Mouse (Mus musculus) cerebellum, adult 2 months (tissue): ENCODE measurements around the gene Arl9. TPM values are rescaled to one million over a fixed set of nuclear protein-coding genes. Genes with fewer than 3 reads are reported as not detected.

Experiments used
- DNase-seq, 2 experiments: peaks; one replicate each; pipeline ENCODE4 v3.0.0; 2021
- H3K27ac ChIP-seq: fragments of 200-500 bp; 2 replicates; pipeline ENCODE4 v1.5.1; 2012; ENCODE audit warnings: low read length, control low read depth, inconsistent platforms; ENCODE audit not compliant: insufficient read depth
- H3K27me3 ChIP-seq: fragments of 200-500 bp; 2 replicates; pipeline ENCODE4 v1.6.1; 2012; ENCODE audit warnings: inconsistent platforms, mild to moderate bottlenecking, low read length, moderate library complexity; ENCODE audit not compliant: control insufficient read depth, insufficient read depth
- H3K4me1 ChIP-seq: fragments of 200-500 bp; 2 replicates; pipeline ENCODE4 v1.6.1; 2011; ENCODE audit warnings: low read length; ENCODE audit not compliant: control insufficient read depth, insufficient read depth
- H3K4me3 ChIP-seq: fragments of 200-500 bp; replicated peaks from 2 replicates; pipeline ENCODE3; 2011; ENCODE audit warnings: mild to moderate bottlenecking, low read depth, low read length, control low read depth; ENCODE audit not compliant: insufficient read depth
- CTCF ChIP-seq: fragments of 200-500 bp; IDR thresholded peaks from 2 replicates; pipeline ENCODE4 v1.5.1; 2011; ENCODE audit warnings: low read depth, mild to moderate bottlenecking, control low read depth, low read length, moderate library complexity, borderline replicate concordance; ENCODE audit not compliant: insufficient read depth
- POLR2A ChIP-seq: fragments of 200-500 bp; IDR thresholded peaks from 2 replicates; pipeline ENCODE4 v1.6.1; 2011; ENCODE audit warnings: low read length, control low read depth, borderline replicate concordance; ENCODE audit not compliant: insufficient read depth
- WGBS: fragments of 180-500 bp; shearing (Covaris S2); methylation state at CpG from one replicate; pipeline ENCODE4 v1.1.7; 2018; 5-methylcytosine and 5-hydroxymethylcytosine counted together
- polyA plus RNA-seq: library from polyadenylated mRNA; depleted of rRNA; stranded (reverse); fragments of >200 nt; gene quantifications from 2 replicates; pipeline ENCODE4 v1.2.3, GENCODE M21; 2012

The Arl9 gene
- polyA plus RNA-seq, 1 experiment, result 0.25 TPM

DNA sequence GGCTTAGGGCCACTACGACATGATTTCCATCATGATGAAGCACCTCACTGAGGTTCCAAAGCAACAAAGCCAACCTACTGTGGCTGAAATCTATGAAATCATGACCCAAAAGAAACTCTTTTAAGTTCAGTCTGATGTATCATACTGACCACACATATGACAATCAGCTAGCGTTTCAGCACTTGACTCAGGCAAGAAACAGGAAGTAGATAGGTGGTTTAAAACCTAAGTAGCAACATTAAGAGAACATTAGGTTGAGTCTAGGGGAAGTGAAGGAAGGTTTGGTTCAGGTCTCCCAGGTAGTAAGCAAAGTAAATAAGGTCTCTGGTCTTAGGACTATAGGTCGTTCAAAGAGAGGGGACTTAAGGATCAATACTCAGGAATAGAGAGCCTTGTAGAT, 30.4 kb upstream of the Arl9 start:
- WGBS, result 67% methylated on average over 3 of the region's 3 CpGs
- TF ChIP-seq POLR2A, result no peak
- TF ChIP-seq CTCF, result no peak
- Histone ChIP-seq H3K4me3 (peak overlapping the region; percentile 70), H3K27me3 (no peaks in the 10 kb centered on the region), H3K4me1 (no peaks in the 10 kb centered on the region; the same call in 1 of the 2 replicates), H3K27ac (no peak overlapping the region)
- DNase-seq, result no peak

DNA sequence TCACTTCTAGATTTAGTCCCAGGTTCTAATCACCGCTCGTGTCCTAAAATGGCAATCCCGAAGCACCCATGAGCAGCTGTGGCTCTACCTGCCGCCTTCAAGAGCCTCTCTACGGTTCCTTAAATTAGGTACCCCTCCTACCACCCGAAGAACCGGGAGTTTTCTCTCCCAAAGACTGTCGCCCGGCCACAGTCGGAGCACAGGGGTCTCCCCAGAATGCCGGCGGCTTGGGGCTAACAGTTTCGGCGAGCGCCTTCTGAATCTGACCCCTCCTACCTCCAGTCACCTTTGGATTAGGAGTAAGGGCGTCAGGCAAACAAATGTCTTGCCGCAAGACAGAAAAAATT, 29.7 kb upstream of the Arl9 start:
- WGBS, result 2% methylated on average over 17 of the region's 17 CpGs
- Histone ChIP-seq H3K4me1 (no peaks in the 10 kb centered on the region; the same call in 1 of the 2 replicates), H3K27ac (no peak overlapping the region), H3K4me3 (peak overlapping the region; percentile 70), H3K27me3 (no peaks in the 10 kb centered on the region)
- TF ChIP-seq CTCF, result no peak
- no peak for TF ChIP-seq POLR2A
- DNase-seq, result no peak

DNA sequence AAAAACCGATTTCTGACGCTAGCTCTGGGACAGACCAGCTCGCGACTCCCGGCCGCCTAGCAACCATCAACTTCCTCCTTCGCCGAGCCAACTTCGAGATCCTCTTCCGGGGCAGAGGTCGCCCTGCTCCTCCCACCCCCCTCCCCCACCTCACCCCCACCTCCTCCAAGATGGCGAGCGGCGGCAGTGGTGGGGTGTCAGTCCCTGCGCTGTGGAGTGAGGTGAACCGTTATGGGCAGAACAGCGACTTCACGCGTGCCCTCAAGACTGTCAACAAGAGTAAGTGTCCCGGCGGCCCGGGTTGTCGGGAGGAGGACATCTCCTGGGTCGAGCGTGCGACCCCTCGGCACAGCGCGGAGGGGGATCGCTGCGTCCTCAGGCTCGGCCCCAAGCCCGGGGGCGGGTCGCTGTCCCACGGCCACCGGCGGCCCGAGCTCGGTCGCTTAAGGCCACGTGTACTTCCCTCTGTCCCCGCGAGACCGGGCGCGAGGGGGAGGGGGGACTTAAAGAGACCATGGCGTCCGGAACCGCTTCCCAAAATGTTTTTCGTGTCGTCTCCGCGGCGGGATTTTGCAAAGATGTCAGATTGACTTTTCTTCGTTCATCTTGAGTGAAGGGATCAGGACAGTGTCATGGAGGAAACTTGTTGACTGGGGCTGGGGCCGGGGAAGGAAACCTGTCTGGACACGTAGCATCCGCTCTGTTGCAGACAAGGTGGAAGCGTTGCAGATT, 29.1 kb upstream of the Arl9 start, which contains the start of gene Srp72:
Srp72 (plus strand) TSS at position 130 of the 732 bp plus-strand sequence.
- peak; percentile 79 to 82 for DNase-seq

GRCm38 (mm10) chr5:76975736-76976135, 28.1 kb upstream of the Arl9 start:
- Histone ChIP-seq H3K4me1 (no peaks in the 10 kb centered on the region; the same call in 1 of the 2 replicates), H3K27me3 (no peaks in the 10 kb centered on the region), H3K4me3 (no peak overlapping the region), H3K27ac (no peak overlapping the region)
- TF ChIP-seq CTCF, result no peak
- no peak for TF ChIP-seq POLR2A
- WGBS, result 53% methylated on average over 8 of the region's 8 CpGs
- no peak for DNase-seq

More for the DNA sequence above, 29.1 kb upstream of the Arl9 start, which contains the start of gene Srp72:
- no peaks in the 10 kb centered on the region for H3K27me3 ChIP-seq
- peak; percentile 57; the same call in 1 of the 2 replicates for TF ChIP-seq POLR2A
- no peak for TF ChIP-seq CTCF
- under 1% methylated on average over 60 of the region's 60 CpGs for WGBS
- peak within 1 kb of the TSS; percentile 70 for H3K4me3 ChIP-seq
- H3K27ac ChIP-seq, result peak within 1 kb of the TSS; percentile 86
- no peaks in the 10 kb centered on the region; the same call in 1 of the 2 replicates for H3K4me1 ChIP-seq

DNA sequence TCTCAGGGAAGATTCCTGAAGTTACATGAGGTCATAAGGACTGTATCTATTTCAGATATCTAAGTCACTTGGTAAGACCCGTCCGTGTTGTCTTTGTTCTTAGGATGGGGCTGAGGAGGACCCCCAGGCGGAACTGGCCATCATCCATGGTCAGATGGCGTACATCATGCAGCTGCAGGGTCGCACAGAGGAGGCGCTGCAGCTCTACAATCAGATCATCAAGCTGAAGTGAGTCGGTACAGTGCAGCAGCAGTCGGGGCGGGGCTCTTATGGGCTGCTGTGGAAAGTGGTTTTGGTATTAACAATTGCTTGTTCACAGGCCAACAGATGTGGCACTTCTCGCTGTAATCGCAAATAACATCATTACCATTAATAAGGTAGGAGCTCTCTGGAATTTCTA, 19.8 kb upstream of the Arl9 start:
- Histone ChIP-seq H3K4me1 (no peaks in the 10 kb centered on the region), H3K27ac (no peak overlapping the region), H3K27me3 (no peaks in the 10 kb centered on the region), H3K4me3 (no peak overlapping the region)
- WGBS, result 89% methylated on average over 11 of the region's 11 CpGs
- DNase-seq, result no peak
- no peak for TF ChIP-seq CTCF
- TF ChIP-seq POLR2A, result no peak

GRCm38 (mm10) chr5:76990789-76991188, 13.1 kb upstream of the Arl9 start:
- Histone ChIP-seq H3K27ac (no peak overlapping the region), H3K4me1 (no peaks in the 10 kb centered on the region), H3K27me3 (no peaks in the 10 kb centered on the region), H3K4me3 (no peak overlapping the region)
- DNase-seq, result no peak
- 96% methylated on average over 3 of the region's 3 CpGs for WGBS
- no peak for TF ChIP-seq POLR2A
- TF ChIP-seq CTCF, result no peak

GRCm38 (mm10) chr5:76993174-76993814, 10.6 kb upstream of the Arl9 start:
- Histone ChIP-seq H3K27ac (no peak overlapping the region), H3K27me3 (no peaks in the 10 kb centered on the region), H3K4me1 (no peaks in the 10 kb centered on the region), H3K4me3 (no peak overlapping the region)
- no peak for DNase-seq
- 93% methylated on average over 5 of the region's 5 CpGs for WGBS
- TF ChIP-seq POLR2A (no peak), CTCF (no peak)

DNA sequence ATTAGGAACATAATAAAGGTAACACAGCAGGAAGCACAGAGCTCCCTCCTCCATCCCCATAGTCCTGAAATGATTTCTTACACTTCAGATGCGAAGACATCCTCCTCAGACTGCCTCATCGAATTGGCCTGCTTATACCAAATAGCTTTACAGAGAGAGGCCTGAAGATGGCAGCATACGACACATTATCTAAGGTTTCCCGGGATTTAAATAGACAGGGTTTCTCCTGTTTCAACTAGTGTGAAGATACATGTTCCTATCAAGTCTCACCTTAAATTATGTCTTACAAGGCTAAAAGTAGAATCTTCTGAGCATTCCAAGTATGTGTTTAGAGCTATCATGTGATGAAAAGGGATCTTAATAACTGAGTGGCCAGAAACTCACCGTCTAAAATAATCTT, 5.4 kb upstream of the Arl9 start:
- 34% methylated on average over 5 of the region's 5 CpGs for WGBS
- no peak for DNase-seq
- Histone ChIP-seq H3K4me3 (no peak overlapping the region), H3K4me1 (no peaks in the 10 kb centered on the region), H3K27me3 (no peaks in the 10 kb centered on the region), H3K27ac (no peak overlapping the region)
- TF ChIP-seq POLR2A, result no peak
- TF ChIP-seq CTCF, result peak; percentile 26; the same call in 1 of the 2 replicates
